Mouse (Mus musculus) hindbrain, embryonic 15.5 days (tissue): ENCODE data around the gene Tpst1. TPM values are rescaled to one million over a fixed set of nuclear protein-coding genes. Genes with fewer than 3 reads are reported as not detected.
A peak's percentile ranks its signal among the peaks of the same experiment; 100 is the strongest.
"Not testable (repeated sequence)": the region's sequence is repeated elsewhere in the genome, so short reads cannot be mapped to it uniquely, and the experiment has no call there.

Source experiments
- ATAC-seq: fragments of 200-750 bp; cut with Nextera tagmentation; 2 replicates; pipeline ENCODE4 v1.8.0; 2017; ENCODE audit warnings: low read depth, moderate number of reproducible peaks, moderate TSS enrichment; ENCODE audit not compliant: low FRiP score
- H3K27ac ChIP-seq: fragments of 300-500 bp; sonication (generic); replicated peaks from 2 replicates; pipeline ENCODE4 v1.5.1; 2015; ENCODE audit warnings: mild to moderate bottlenecking, inconsistent platforms
- H3K27me3 ChIP-seq: fragments of 300-500 bp; sonication (generic); 2 replicates; pipeline ENCODE4 v1.6.1; 2015; ENCODE audit warnings: control low read depth, inconsistent platforms
- H3K36me3 ChIP-seq: fragments of 300-500 bp; sonication (generic); 2 replicates; pipeline ENCODE4 v1.6.1; 2015; ENCODE audit warnings: control low read depth, inconsistent platforms
- H3K4me1 ChIP-seq: fragments of 300-500 bp; sonication (generic); replicated peaks from 2 replicates; pipeline ENCODE4 v1.6.1; 2015; ENCODE audit warnings: control low read depth, inconsistent platforms
- H3K4me2 ChIP-seq: fragments of 300-500 bp; sonication (generic); 2 replicates; pipeline ENCODE4 v1.6.1; 2015; ENCODE audit warnings: moderate library complexity, mild to moderate bottlenecking, inconsistent platforms
- H3K4me3 ChIP-seq: fragments of 300-500 bp; sonication (generic); 2 replicates; pipeline ENCODE4 v1.5.1; 2015; ENCODE audit warnings: mild to moderate bottlenecking, inconsistent platforms
- H3K9ac ChIP-seq: fragments of 300-500 bp; sonication (generic); 2 replicates; pipeline ENCODE4 v1.6.1; 2015; ENCODE audit warnings: inconsistent platforms
- H3K9me3 ChIP-seq: fragments of 300-500 bp; sonication (generic); 2 replicates; pipeline ENCODE4 v1.6.1; 2016; ENCODE audit warnings: control low read depth, inconsistent platforms
- WGBS: fragments of 180-500 bp; shearing (Covaris S2); methylation state at CpG from one replicate; pipeline ENCODE4 v1.1.7; 2015; 5-methylcytosine and 5-hydroxymethylcytosine counted together
- polyA plus RNA-seq: library from polyadenylated mRNA; unstranded; fragments of >200 nt; fragmentation: Nextera tagmentation; extraction: Ambion mirVana; gene quantifications from 2 replicates; pipeline ENCODE4 v1.2.1, GENCODE M21; 2015

Gene Tpst1
- polyA plus RNA-seq, result 57.2 and 59.8 TPM in 2 replicates

DNA sequence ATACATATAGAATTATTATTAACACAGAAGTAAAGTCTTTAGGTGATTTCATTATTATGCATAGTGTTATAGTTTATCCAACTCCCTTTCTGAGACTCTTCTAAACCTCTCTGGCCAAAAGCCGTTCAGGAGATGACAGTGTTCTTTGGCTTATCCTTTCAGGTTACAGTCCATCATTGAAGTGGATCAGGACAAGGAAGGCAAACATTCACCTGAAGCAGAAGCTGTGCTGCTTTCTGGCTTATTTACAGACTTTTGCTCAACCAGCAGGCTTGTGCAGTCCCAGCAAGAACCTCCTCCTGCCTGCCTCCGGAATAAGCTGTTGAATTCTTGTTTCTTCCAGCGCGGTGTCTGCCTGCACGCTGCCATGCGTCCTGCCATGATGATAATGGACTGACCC lies at the start of gene Tpst1:
TSS of gene Tpst1 (plus strand) at position 301 of the 400 bp plus-strand sequence.
- Histone ChIP-seq H3K27me3 (no peaks in the 10 kb centered on the region), H3K4me3 (no peak within 1 kb of the TSS), H3K9ac (no peak within 1 kb of the TSS), H3K9me3 (no peaks in the 10 kb centered on the region), H3K4me2 (no peak within 1 kb of the TSS), H3K27ac (no peak within 1 kb of the TSS), H3K36me3 (no peaks in the 10 kb centered on the region), H3K4me1 (no peaks in the 10 kb centered on the region)
- no peak for ATAC-seq
- WGBS, result 92% methylated on average over 6 of the region's 6 CpGs

- WGBS, result under 1% methylated on average over 32 of the region's 32 CpGs
- peaks cover 18% of the 10 kb centered on the region; the same call in 1 of the 2 replicates for H3K4me1 ChIP-seq
- H3K27ac ChIP-seq, result peak overlapping the region; percentile 84
- H3K9me3 ChIP-seq, result no peaks in the 10 kb centered on the region
- peak overlapping the region; percentile 68 for H3K4me3 ChIP-seq
- H3K4me2 ChIP-seq, result peak overlapping the region; percentile 98
- H3K27me3 ChIP-seq, result no peaks in the 10 kb centered on the region
- no peaks in the 10 kb centered on the region for H3K36me3 ChIP-seq
- peak; percentile 87 for ATAC-seq
- peak overlapping the region; percentile 68 for H3K9ac ChIP-seq
Measured at GRCm38 (mm10) chr5:130023767-130024539, 49.2 kb upstream of the Tpst1 start.

GRCm38 (mm10) chr5:130027134-130027533 lies 46.0 kb upstream of the Tpst1 start:
- peaks cover 27% of the 10 kb centered on the region for H3K4me1 ChIP-seq
- no peak overlapping the region for H3K4me2 ChIP-seq
- H3K27ac ChIP-seq, result no peak overlapping the region
- WGBS, result 76% methylated on average over 5 of the region's 5 CpGs
- H3K9me3 ChIP-seq, result no peaks in the 10 kb centered on the region
- ATAC-seq, result no peak
- H3K27me3 ChIP-seq, result no peaks in the 10 kb centered on the region
- no peaks in the 10 kb centered on the region for H3K36me3 ChIP-seq
- H3K4me3 ChIP-seq, result no peak overlapping the region
- no peak overlapping the region for H3K9ac ChIP-seq

DNA sequence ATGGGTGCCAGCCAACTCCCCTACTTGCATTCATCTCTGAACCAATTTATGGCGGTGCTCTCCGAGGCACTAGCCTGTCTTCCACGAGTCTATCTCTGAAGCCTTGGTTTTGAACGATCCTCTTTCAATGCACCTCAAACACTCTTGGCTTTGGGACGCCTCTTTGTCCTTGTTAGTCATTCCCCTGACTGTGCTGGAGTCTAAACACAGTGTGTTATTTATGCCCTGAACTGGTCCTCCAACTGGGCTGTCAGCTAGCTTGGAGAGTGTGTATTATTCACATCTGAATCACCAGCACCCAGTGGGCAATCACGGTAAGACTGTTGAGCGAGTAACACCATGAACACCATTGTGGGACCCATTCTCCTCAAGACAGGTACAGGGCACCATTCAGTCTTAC lies 45.4 kb upstream of the Tpst1 start:
- Histone ChIP-seq H3K27me3 (no peaks in the 10 kb centered on the region), H3K4me2 (no peak overlapping the region), H3K4me3 (no peak overlapping the region), H3K9me3 (no peaks in the 10 kb centered on the region), H3K4me1 (peaks cover 27% of the 10 kb centered on the region), H3K9ac (no peak overlapping the region), H3K27ac (no peak overlapping the region), H3K36me3 (no peaks in the 10 kb centered on the region)
- WGBS, result 83% methylated on average over 7 of the region's 7 CpGs
- ATAC-seq, result no peak

DNA sequence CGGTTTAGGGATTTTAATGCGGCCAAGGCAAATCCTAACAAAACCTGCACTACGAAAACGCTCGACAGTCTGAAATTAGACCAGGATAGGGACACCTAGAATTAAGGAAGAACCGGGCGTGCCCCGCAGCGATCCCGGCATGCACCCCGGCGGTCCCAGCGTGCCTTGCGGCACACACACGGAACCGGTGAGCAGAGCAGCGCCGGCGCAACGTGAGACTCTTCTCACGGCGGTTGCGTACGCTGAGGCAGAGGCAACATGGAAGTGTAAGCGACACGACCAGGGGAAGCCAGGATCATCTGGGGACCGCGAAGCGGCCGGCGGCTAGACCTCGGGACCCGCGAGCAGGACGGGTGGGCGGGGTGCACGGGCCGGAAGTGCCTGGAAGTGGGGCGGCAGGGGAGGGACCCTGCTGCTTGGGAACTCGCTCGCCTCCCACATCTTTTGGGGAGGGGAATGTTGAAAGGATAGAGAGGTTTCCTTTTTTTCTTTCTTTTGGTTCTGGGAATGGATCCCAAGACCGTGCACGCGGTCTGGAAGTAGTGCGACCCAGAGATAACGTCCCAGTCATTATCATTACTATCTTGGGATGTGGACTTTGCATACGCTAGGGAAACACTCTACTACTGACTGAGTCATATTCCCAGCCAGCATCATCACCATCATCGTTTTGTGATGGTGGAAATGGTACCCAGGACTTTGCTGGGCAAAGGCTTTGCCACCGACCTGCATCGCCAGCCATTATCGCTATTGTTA lies 43.8 kb upstream of the Tpst1 start, which contains the start of the genes Asl and Crcp:
TSS of gene Asl (minus strand) at position 106 of the 756 bp plus-strand sequence.
TSS of gene Crcp (plus strand) at position 149 of the 756 bp plus-strand sequence.
- H3K9ac ChIP-seq, result peak within 1 kb of the TSS; percentile 68
- peak; percentile 88 for ATAC-seq
- H3K4me3 ChIP-seq, result peak within 1 kb of the TSS; percentile 71
- 1% methylated on average over 51 of the region's 51 CpGs for WGBS
- H3K36me3 ChIP-seq, result no peaks in the 10 kb centered on the region
- peak within 1 kb of the TSS; percentile 94 for H3K27ac ChIP-seq
- H3K4me1 ChIP-seq, result peaks cover 12% of the 10 kb centered on the region
- H3K4me2 ChIP-seq, result peak within 1 kb of the TSS; percentile 59
- H3K27me3 ChIP-seq, result no peaks in the 10 kb centered on the region
- no peaks in the 10 kb centered on the region for H3K9me3 ChIP-seq

DNA sequence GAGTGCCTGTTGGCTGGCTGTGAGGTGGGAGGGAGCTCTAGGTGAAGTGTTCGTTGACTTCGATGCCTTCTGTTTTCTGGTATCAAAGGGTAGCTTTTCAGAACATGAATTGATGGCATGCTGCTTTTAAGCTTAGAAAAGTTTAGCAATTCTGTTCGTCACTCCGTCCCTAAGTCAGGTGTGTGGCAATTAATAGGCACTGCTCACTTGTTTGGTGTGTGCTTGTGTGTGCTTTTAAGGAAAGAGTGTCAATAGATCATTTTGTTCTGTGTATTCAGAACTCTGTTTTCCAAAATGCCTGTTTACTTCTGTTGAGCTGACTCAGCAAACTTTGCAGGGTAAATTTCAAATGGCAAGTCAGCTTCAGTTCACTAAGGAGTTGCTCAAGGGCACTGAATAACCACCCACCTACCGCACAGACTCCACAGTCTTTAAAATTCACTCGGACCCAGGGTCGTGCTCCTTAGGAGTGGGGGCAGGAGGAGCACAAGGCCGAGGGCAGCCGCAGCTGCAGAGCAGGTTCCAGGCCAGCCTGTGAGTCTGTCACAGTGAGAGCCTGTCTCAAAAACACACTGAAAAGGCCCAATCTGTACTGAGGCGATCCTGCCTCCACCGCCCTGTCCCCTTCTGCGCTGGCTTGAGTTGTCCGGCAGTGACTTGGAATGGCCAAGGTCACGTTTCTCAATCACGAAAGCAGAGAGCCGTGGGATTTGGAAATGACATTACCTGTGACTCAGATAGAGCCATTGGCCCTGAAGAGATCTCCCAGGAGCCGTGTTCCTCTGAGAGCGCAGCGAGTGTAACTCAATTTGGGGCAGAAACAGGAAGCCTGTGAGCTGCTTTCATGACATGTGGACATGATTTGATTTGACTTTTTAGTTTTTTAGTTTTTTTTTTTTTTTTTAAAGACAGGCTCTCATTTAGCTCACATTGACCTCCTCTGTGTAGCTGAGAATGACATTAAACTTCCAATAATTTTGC lies 41.4 kb upstream of the Tpst1 start:
- no peak for ATAC-seq
- Histone ChIP-seq H3K27me3 (no peaks in the 10 kb centered on the region), H3K4me3 (no peak overlapping the region), H3K27ac (no peak overlapping the region), H3K36me3 (peaks cover 8% of the 10 kb centered on the region; the same call in 1 of the 2 replicates), H3K4me1 (peaks cover 10% of the 10 kb centered on the region), H3K9me3 (no peaks in the 10 kb centered on the region), H3K9ac (no peak overlapping the region), H3K4me2 (no peak overlapping the region)
- 93% methylated on average over 19 of the region's 19 CpGs for WGBS

GRCm38 (mm10) chr5:130033869-130034268 lies 39.3 kb upstream of the Tpst1 start:
- H3K4me3 ChIP-seq, result no peak overlapping the region
- no peak overlapping the region for H3K27ac ChIP-seq
- WGBS, result 87% methylated on average over 2 of the region's 2 CpGs
- no peak overlapping the region for H3K4me2 ChIP-seq
- peaks cover 12% of the 10 kb centered on the region; the same call in 1 of the 2 replicates for H3K36me3 ChIP-seq
- ATAC-seq, result no peak
- no peaks in the 10 kb centered on the region for H3K27me3 ChIP-seq
- no peaks in the 10 kb centered on the region for H3K9me3 ChIP-seq
- H3K4me1 ChIP-seq, result peaks cover 10% of the 10 kb centered on the region
- H3K9ac ChIP-seq, result no peak overlapping the region

DNA sequence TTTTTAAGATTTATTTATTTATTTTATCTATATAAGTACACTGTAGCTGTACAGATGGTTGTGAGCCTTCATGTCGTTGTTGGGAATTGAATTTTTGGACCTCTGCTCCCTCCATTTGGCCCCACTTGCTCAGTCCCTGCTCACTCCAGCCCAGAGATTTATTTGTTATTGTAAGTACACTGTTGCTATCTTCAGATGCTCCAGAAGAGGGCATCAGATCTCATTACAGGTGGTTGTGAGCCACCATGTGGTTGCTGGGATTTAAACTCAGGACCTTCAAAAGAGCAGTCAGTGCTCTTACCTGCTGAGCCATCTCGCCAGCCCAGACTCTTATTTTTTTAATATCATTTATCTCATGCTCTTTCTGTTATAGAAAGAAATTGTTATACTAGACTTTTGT lies 36.8 kb upstream of the Tpst1 start:
- ATAC-seq, H3K9me3 ChIP-seq, H3K27ac ChIP-seq, H3K4me3 ChIP-seq, H3K27me3 ChIP-seq, H3K9ac ChIP-seq, H3K4me1 ChIP-seq, H3K4me2 ChIP-seq: not testable (repeated sequence)
- peaks cover 30% of the 10 kb centered on the region for H3K36me3 ChIP-seq
- 73% methylated on average over 2 of the region's 2 CpGs for WGBS

DNA sequence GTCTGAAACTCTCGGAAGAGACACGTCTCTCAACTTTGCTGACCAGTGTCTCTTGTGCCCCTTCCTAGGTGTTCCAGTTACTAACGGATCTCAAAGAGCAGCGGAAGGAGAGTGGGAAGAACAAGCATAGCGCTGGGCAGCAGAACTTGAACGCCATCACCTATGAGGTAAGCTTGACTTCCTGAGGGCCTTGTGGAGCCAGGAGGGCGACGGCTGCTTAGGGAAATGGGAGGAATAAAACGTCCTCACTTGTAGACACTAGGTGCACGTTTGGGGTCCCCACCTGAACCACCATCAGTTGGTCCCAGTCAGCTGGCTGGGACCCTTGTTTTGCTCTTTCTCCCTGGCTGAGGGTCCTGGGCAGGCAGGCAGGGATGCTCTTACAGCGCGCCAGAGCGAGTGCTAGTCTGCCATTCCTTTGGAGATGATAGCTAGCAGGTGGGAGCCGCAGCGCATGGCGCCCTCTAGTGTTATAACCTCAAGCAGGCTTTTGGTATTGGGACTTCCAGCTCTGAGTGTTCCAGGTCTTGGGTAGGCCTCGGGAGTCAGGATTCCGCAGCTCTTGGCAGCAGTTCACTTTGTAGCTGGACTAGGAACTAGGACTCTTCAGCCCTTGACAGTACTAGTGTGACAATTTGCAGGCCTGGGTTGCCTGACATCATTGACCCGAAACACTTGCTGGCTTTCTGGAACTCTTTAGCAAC lies 35.2 kb upstream of the Tpst1 start:
- peaks cover 46% of the 10 kb centered on the region for H3K36me3 ChIP-seq

DNA sequence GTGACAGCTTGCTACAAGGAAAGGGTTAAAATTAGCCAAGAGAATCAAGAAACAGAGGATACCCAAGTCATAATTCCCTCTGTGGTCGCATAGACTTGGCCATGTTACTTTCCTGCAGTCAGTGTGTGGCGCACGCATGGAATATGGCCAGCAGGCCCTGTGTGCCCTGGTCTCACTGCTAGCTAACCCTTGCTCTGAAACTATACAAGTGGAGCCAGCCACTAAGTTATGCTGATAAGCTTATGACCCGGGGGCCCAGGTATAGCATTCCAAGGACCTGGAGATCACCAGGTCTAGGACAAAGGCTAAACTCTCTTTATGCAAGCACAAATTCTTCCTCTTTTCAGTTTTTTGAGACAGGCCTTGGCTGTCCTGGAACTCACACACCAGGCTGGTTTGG lies 32.3 kb upstream of the Tpst1 start:
- H3K36me3 ChIP-seq, result peaks cover 52% of the 10 kb centered on the region
- 92% methylated on average over 4 of the region's 4 CpGs for WGBS
- H3K4me1 ChIP-seq, result no peaks in the 10 kb centered on the region

More for the DNA sequence above, 35.2 kb upstream of the Tpst1 start:
- ATAC-seq, result no peak
- Histone ChIP-seq H3K9ac (no peak overlapping the region), H3K4me3 (no peak overlapping the region), H3K4me2 (no peak overlapping the region), H3K4me1 (no peaks in the 10 kb centered on the region), H3K27me3 (no peaks in the 10 kb centered on the region), H3K27ac (no peak overlapping the region), H3K9me3 (no peaks in the 10 kb centered on the region)
- WGBS, result 68% methylated on average over 19 of the region's 19 CpGs

GRCm38 (mm10) chr5:130041262-130041661 lies 31.9 kb upstream of the Tpst1 start:
- 89% methylated on average over 4 of the region's 4 CpGs for WGBS
- H3K4me1 ChIP-seq, result no peaks in the 10 kb centered on the region
- ATAC-seq, result no peak
- H3K27ac ChIP-seq, result no peak overlapping the region
- H3K27me3 ChIP-seq, result no peaks in the 10 kb centered on the region
- peaks cover 57% of the 10 kb centered on the region for H3K36me3 ChIP-seq
- no peak overlapping the region for H3K4me3 ChIP-seq
- no peaks in the 10 kb centered on the region for H3K9me3 ChIP-seq
- no peak overlapping the region for H3K4me2 ChIP-seq
- H3K9ac ChIP-seq, result no peak overlapping the region

More for the DNA sequence above, 32.3 kb upstream of the Tpst1 start:
- no peak for ATAC-seq
- Histone ChIP-seq H3K27me3 (no peaks in the 10 kb centered on the region), H3K4me2 (no peak overlapping the region), H3K9ac (no peak overlapping the region), H3K9me3 (no peaks in the 10 kb centered on the region), H3K4me3 (no peak overlapping the region), H3K27ac (no peak overlapping the region)
